Mouse (Mus musculus) liver, embryonic 11.5 days (tissue): ENCODE results near the gene Msi2. TPM values are rescaled to one million over a fixed set of nuclear protein-coding genes. Genes with fewer than 3 reads are reported as not detected.

Experiments
- ATAC-seq: fragments of 200-750 bp; cut with Nextera tagmentation; replicated peaks from 2 replicates; pipeline ENCODE4 v1.8.0; 2017; ENCODE audit warnings: moderate number of reproducible peaks, mild to moderate bottlenecking, moderate TSS enrichment, moderate library complexity; ENCODE audit not compliant: low FRiP score
- DNase-seq: peaks from one replicate; pipeline ENCODE4 v3.0.0-alpha.2; 2017; ENCODE audit warnings: low spot score
- H3K27ac ChIP-seq: fragments of 300-500 bp; sonication (generic); 2 replicates; pipeline ENCODE4 v1.5.1; 2014; ENCODE audit warnings: mild to moderate bottlenecking, low read depth, low read length, control low read depth
- H3K27me3 ChIP-seq: fragments of 300-500 bp; sonication (generic); replicated peaks from 2 replicates; pipeline ENCODE4 v1.6.1; 2014; ENCODE audit warnings: low read length, mixed read lengths; ENCODE audit not compliant: control insufficient read depth, insufficient read depth
- H3K36me3 ChIP-seq: fragments of 300-500 bp; sonication (generic); 2 replicates; pipeline ENCODE4 v1.6.1; 2014; ENCODE audit warnings: mild to moderate bottlenecking, low read length, moderate library complexity, mixed read lengths; ENCODE audit not compliant: control insufficient read depth, insufficient read depth
- H3K4me1 ChIP-seq: fragments of 300-500 bp; sonication (generic); replicated peaks from 2 replicates; pipeline ENCODE4 v1.6.1; 2014; ENCODE audit warnings: low read length, mixed read lengths; ENCODE audit not compliant: control insufficient read depth, insufficient read depth
- H3K4me2 ChIP-seq: fragments of 300-500 bp; sonication (generic); 2 replicates; pipeline ENCODE4 v1.6.1; 2014; ENCODE audit warnings: mild to moderate bottlenecking, control low read depth, moderate library complexity
- H3K4me3 ChIP-seq: fragments of 300-500 bp; sonication (generic); 2 replicates; pipeline ENCODE4 v1.5.1; 2014; ENCODE audit warnings: low read depth, low read length, control low read depth
- H3K9ac ChIP-seq: fragments of 300-500 bp; sonication (generic); 2 replicates; pipeline ENCODE4 v1.6.1; 2014; ENCODE audit warnings: low read depth, low read length, control low read depth
- H3K9me3 ChIP-seq: fragments of 300-500 bp; sonication (generic); 2 replicates; pipeline ENCODE4 v1.6.1; 2016; ENCODE audit warnings: low read length, inconsistent platforms, mixed read lengths; ENCODE audit not compliant: control insufficient read depth
- WGBS: fragments of 180-500 bp; shearing (Covaris S2); extraction: QIAGEN DNeasy Blood & Tissue Kit; methylation state at CpG from one replicate; pipeline ENCODE4 v1.1.7; 2014; 5-methylcytosine and 5-hydroxymethylcytosine counted together
- polyA plus RNA-seq: library from polyadenylated mRNA; unstranded; fragments of >200 nt; fragmentation: Nextera tagmentation; extraction: Ambion mirVana; gene quantifications from 2 replicates; pipeline ENCODE4 v1.2.1, GENCODE M21; 2014

Gene Msi2
- polyA plus RNA-seq, 1 experiment from 2014 or later, result 8.2 TPM

DNA sequence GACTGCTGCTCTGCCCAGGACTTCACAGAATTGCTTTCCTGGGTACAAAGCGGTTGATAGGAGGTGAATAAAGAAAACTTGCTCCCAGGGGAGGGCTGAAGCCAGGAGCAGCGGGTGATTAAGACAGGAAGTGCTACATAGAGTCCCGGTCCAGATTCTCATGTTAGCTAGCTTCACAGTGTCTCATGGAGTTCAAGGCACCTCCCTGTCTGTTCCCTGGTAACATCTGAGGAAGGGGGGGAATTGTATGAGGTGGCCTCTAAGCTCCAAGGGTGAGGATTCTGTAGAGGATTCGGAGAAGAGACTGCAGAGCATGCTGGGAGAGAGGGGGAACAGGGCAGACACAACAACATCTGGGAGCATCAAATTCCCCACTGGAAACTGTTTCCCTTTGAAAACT lies 233.2 kb downstream of the Msi2 start:
- no peak overlapping the region for H3K9ac ChIP-seq
- H3K36me3 ChIP-seq, result no peaks in the 10 kb centered on the region
- H3K9me3 ChIP-seq, result no peaks in the 10 kb centered on the region
- H3K27me3 ChIP-seq, result no peaks in the 10 kb centered on the region
- H3K4me1 ChIP-seq, result peaks cover 10% of the 10 kb centered on the region; the same call in 1 of the 2 replicates
- no peak overlapping the region for H3K4me2 ChIP-seq
- H3K4me3 ChIP-seq, result no peak overlapping the region
- WGBS, result 79% methylated on average over 4 of the region's 4 CpGs
- no peak for DNase-seq
- no peak for ATAC-seq
- no peak overlapping the region for H3K27ac ChIP-seq

DNA sequence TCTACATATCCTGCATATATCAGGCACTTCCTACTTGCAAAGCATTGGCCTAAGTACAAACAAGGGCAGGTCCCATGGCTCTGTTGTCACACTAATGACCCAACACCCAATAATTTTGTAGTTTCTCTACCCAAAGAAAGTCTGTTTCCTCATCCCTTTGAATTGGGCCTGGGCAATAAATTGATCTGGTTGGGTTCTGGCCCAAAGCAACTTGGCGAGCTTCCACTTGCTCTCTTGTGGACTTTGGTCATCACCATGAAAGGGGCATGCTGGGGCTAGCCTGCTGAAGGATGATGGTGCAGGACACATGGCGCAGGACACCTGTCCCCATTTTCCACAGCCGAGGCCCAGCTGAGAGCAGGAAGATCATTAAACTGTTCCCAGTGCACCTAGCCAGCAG lies 234.3 kb downstream of the Msi2 start:
- no peaks in the 10 kb centered on the region for H3K9me3 ChIP-seq
- H3K9ac ChIP-seq, result no peak overlapping the region
- H3K27me3 ChIP-seq, result no peaks in the 10 kb centered on the region
- peaks cover 6% of the 10 kb centered on the region; the same call in 1 of the 2 replicates for H3K4me1 ChIP-seq
- no peak overlapping the region for H3K4me3 ChIP-seq
- ATAC-seq, result no peak
- DNase-seq, result no peak
- H3K4me2 ChIP-seq, result no peak overlapping the region
- H3K27ac ChIP-seq, result no peak overlapping the region
- WGBS, result 90% methylated on average over 3 of the region's 3 CpGs
- H3K36me3 ChIP-seq, result no peaks in the 10 kb centered on the region

DNA sequence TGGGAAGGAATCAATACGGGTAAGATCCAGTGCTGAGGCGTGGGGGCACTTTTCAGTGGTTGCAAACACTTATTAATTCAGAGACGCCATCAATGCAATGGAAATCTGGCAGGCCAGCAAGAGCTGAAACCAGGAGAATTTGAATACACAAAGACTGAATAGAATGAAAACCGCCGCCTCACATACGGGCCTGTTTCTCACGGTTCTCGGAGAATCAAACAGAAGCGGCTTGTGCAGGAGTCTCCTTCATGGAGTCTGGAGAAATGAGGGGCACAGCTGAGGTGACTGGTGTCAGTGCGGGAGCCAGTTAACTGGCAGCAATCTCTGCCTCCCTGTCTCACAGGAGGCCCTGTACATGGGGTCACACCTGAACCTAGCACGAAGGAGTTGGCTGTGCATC lies 235.7 kb downstream of the Msi2 start:
- Histone ChIP-seq H3K4me1 (peaks cover 6% of the 10 kb centered on the region; the same call in 1 of the 2 replicates), H3K9me3 (no peaks in the 10 kb centered on the region), H3K4me2 (no peak overlapping the region), H3K27ac (no peak overlapping the region), H3K4me3 (no peak overlapping the region), H3K27me3 (no peaks in the 10 kb centered on the region), H3K9ac (no peak overlapping the region), H3K36me3 (no peaks in the 10 kb centered on the region)
- no peak for DNase-seq
- WGBS, result 87% methylated on average over 11 of the region's 11 CpGs
- ATAC-seq, result no peak

DNA sequence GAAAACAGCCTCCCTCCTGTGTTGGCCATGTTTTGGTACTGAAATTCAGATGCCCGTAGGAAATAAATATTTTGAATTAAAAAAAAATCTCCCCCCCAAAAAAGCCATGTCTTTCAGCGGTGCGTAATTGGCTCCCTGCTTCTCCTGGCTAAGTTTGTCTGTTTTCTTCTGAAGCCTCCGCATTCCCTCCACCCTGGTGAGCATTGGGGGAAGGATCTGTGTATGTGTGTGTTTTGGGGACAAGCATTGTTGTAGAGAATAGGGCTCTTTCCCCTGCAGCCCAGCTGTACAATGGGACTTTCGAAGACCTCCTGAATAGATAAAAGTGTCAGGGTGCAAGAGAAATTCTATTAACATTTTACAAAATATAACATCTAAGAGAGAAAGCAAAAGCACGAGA lies 236.1 kb downstream of the Msi2 start:
- Histone ChIP-seq H3K9me3 (no peaks in the 10 kb centered on the region), H3K27ac (no peak overlapping the region), H3K4me1 (peaks cover 6% of the 10 kb centered on the region; the same call in 1 of the 2 replicates), H3K27me3 (no peaks in the 10 kb centered on the region), H3K4me3 (no peak overlapping the region), H3K4me2 (no peak overlapping the region), H3K36me3 (no peaks in the 10 kb centered on the region), H3K9ac (no peak overlapping the region)
- ATAC-seq, result no peak
- no peak for DNase-seq
- 75% methylated on average over 6 of the region's 6 CpGs for WGBS

DNA sequence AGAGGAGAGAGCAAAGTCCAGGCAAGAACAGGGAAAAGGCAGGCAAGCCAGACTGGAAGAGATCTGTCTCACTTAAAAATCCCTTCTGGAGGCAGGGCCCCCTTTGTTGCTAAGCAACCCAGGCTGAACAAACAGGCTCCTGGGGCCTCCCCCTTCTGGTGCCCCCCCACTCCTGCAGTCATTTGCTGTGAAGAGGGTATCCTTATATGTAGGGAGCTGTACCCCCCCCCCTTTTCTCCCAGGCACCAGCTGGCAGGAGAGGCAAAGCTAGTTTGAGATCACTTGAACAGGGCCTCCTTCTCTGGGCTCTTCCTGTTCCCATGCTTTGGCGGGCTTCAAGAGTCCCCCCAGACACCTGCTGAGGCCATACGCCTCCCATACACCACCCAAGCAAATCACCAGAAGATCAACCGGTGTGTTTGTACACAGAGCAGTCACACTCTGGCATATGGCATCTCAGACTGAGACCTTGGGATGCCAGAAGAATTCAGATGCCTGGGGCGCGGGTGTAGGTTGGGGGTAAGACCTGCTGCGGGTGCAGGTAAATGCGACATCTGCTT lies 236.6 kb downstream of the Msi2 start:
- ATAC-seq (no peak; the same call in 1 of the 2 replicates), DNase-seq (no peak)
- H3K27ac ChIP-seq, result no peak overlapping the region
- H3K36me3 ChIP-seq, result no peaks in the 10 kb centered on the region
- H3K9me3 ChIP-seq, result no peaks in the 10 kb centered on the region
- no peaks in the 10 kb centered on the region for H3K27me3 ChIP-seq
- H3K4me1 ChIP-seq, result peaks cover 6% of the 10 kb centered on the region; the same call in 1 of the 2 replicates
- H3K4me2 ChIP-seq, result no peak overlapping the region
- no peak overlapping the region for H3K4me3 ChIP-seq
- no peak overlapping the region for H3K9ac ChIP-seq
- WGBS, result 79% methylated on average over 7 of the region's 7 CpGs

DNA sequence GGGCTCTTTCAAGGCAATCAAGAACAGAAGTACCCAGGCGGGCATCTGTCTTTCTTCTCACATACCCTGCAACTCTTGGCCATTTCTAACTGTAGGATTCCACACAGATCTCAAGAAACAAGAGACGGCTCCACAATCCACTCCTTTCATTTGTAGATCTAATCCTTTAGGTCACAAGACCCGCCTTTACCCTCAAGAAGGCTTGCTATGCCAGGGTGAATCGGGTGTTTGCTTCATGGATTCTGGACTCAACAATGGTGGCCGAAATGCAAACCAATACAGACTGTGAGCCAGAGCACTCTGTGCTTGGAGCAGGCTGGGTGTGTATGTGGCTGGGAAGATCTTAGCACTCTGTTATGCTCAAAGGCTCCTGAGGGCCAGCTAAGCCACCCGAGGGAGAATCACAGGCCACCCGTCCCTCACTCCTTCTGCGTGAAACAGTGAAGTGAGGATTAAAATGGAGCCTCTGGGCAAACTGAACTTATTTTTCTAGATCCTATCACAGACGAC lies 237.2 kb downstream of the Msi2 start:
- WGBS, result 75% methylated on average over 9 of the region's 9 CpGs

DNA sequence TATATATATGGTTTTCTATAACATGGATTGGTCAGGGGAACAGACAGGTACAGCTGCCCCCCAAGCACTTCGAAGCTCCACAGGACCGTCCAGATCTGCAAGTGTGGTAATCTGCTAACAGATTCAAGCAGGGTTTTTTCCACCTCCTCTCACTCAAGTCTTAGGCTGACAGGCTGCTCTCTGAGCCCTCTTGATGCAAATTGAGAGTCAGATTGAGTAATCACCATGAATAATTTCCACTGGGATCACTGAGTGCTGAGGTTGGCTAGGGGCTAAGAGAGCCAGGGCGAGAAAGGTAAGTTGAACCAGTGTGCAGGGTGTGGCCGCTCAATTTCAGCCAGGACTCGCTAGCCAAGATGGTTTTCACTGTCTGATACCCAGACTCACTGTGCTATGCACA lies 238.8 kb downstream of the Msi2 start:
- no peak overlapping the region for H3K9ac ChIP-seq
- 82% methylated on average over 5 of the region's 5 CpGs for WGBS
- no peak overlapping the region for H3K4me2 ChIP-seq
- no peaks in the 10 kb centered on the region for H3K9me3 ChIP-seq
- no peak overlapping the region for H3K4me3 ChIP-seq
- DNase-seq (no peak), ATAC-seq (no peak)
- no peak overlapping the region for H3K27ac ChIP-seq
- H3K27me3 ChIP-seq, result no peaks in the 10 kb centered on the region
- peaks cover 6% of the 10 kb centered on the region; the same call in 1 of the 2 replicates for H3K4me1 ChIP-seq
- H3K36me3 ChIP-seq, result no peaks in the 10 kb centered on the region

More for the DNA sequence above, 237.2 kb downstream of the Msi2 start:
- Histone ChIP-seq H3K9me3 (no peaks in the 10 kb centered on the region), H3K36me3 (no peaks in the 10 kb centered on the region), H3K9ac (no peak overlapping the region), H3K4me3 (no peak overlapping the region), H3K27me3 (no peaks in the 10 kb centered on the region), H3K4me2 (no peak overlapping the region), H3K4me1 (peaks cover 6% of the 10 kb centered on the region; the same call in 1 of the 2 replicates), H3K27ac (no peak overlapping the region)
- DNase-seq, result no peak
- ATAC-seq, result no peak

DNA sequence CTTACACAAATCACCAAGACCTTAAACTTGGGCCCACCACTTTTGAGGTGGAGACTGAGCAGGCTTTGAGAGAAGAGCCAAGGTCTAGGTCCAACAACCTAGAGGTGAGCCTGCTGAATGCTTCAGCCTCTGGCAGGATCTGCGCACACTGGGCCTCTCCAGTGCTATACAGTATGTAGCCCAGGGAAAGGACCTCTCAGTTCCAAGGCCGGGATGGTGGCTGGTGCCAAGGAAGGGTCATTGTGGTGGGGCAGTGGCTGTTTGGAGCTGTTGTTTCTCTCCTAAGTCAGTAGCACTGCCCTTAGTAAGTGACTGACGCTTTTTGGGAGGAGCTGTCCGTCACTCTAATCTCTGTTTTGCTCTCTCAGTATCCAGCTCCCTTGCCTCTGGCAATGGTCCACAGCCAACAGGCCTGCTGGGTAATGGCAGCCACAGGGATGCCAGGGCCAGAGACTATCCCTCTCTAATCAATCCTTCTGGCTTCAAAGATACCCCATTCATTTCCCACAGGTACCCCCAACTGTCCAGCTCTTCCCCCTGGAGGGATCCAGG lies 243.3 kb downstream of the Msi2 start:
- Histone ChIP-seq H3K4me3 (no peak overlapping the region), H3K9me3 (no peaks in the 10 kb centered on the region), H3K27me3 (no peaks in the 10 kb centered on the region), H3K9ac (no peak overlapping the region), H3K36me3 (no peaks in the 10 kb centered on the region), H3K27ac (no peak overlapping the region), H3K4me2 (no peak overlapping the region), H3K4me1 (peaks cover 12% of the 10 kb centered on the region)
- ATAC-seq (no peak), DNase-seq (no peak)
- WGBS, result 73% methylated on average over 4 of the region's 4 CpGs

DNA sequence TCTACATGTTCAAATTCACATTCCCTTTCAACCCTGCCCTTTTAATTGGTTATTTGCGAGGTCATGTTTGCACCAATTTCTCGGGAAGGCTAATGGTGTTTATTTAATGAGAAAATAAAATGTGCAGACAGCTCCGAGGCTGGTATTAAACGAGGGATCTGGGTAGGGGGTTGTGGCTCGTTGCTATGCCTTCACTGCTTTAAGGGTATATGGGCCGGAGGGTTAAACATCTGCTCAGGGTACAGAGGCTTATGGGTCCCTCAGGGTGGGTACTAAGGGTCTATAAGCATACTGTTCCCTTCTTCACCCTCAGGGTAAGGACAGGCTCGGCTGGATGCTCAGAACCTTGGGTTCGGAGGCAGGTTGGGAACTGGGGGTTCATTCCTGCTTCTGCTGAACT lies 245.6 kb downstream of the Msi2 start:
- peaks cover 20% of the 10 kb centered on the region for H3K4me1 ChIP-seq
- no peak overlapping the region for H3K27ac ChIP-seq
- H3K27me3 ChIP-seq, result no peaks in the 10 kb centered on the region
- no peak overlapping the region for H3K4me2 ChIP-seq
- WGBS, result 82% methylated on average over 8 of the region's 8 CpGs
- no peak for ATAC-seq
- H3K9ac ChIP-seq, result no peak overlapping the region
- H3K36me3 ChIP-seq, result no peaks in the 10 kb centered on the region
- no peak for DNase-seq
- no peak overlapping the region for H3K4me3 ChIP-seq
- no peaks in the 10 kb centered on the region for H3K9me3 ChIP-seq
